Mouse (Mus musculus): ENCODE results near the gene Gm33543. TPM values are rescaled to one million over a fixed set of nuclear protein-coding genes. Genes with fewer than 3 reads are reported as not detected.

Gene Gm33543
- polyA plus RNA-seq, 1 experiment from 2014 or later = not detected

DNA sequence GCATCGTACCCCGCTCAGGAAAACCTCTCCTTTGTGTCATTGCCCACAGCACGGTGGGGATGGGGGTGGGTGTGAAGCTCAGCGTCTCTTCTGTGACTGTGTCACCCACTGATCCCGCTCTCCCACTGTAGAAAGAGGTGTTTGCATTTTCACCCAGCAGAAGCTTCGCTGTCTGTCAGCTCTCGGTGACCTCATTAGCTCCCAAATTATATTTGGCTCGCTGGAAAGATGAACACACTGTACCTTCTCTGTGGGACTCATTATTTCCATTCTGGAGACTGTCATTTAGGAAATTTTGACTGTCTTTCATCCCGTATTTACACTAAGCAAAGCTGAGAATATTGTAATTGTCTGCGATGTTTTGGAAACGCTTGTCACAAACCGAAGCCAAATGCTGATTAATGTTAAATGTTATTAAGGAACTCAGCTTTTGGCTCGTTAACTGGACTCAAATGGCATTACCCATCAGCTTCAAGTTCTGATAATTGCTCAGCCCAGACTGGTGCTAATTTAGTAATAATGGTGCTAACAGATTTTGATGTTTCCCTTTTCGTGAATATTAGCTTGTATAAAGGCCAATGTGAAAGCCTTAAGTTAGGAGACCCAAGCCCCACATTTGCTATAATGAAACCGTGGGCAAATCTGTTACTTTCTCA, 51.8 kb downstream of the Gm33543 start:
- no peak overlapping the region for H3K9ac ChIP-seq (ENCODE audit: low read length)
- no peak overlapping the region for H3K27ac ChIP-seq (replicated peaks in 1 of 2; ENCODE audit: control insufficient read depth in 1 of 2, insufficient read depth in 1 of 2, low read depth in 2 of 2, low read length in 2 of 2)
- no peak for ATAC-seq (ENCODE audit: insufficient number of reproducible peaks, insufficient read depth, low FRiP score, low read depth)
- H3K36me3 ChIP-seq (ENCODE audit: control insufficient read depth, insufficient read depth, low read length) = no peaks in the 10 kb centered on the region
- no peak overlapping the region for H3K4me3 ChIP-seq (ENCODE audit: control insufficient read depth in 1 of 2, insufficient read depth in 1 of 2, low read depth in 1 of 2, low read length in 2 of 2)
- H3K9me3 ChIP-seq (ENCODE audit: control insufficient read depth, low read length) = no peaks in the 10 kb centered on the region
- 75% methylated on average over 15 of the region's 15 CpGs for WGBS
- H3K4me1 ChIP-seq (ENCODE audit: control insufficient read depth in 2 of 2, insufficient read depth in 2 of 2, low read length in 2 of 2) = no peaks in the 10 kb centered on the region
- H3K4me2 ChIP-seq (ENCODE audit: low read length) = no peak overlapping the region
- H3K27me3 ChIP-seq (ENCODE audit: control insufficient read depth, insufficient read depth, low read length) = no peaks in the 10 kb centered on the region

GRCm38 (mm10) chr10:95787176-95787575, 55.6 kb downstream of the Gm33543 start:
- Histone ChIP-seq H3K4me3 (ENCODE audit: control insufficient read depth in 1 of 2, insufficient read depth in 1 of 2, low read depth in 1 of 2, low read length in 2 of 2) (no peak overlapping the region), H3K27me3 (ENCODE audit: control insufficient read depth, insufficient read depth, low read length) (no peaks in the 10 kb centered on the region), H3K9me3 (ENCODE audit: control insufficient read depth, low read length) (peaks cover 3% of the 10 kb centered on the region; the same call in 1 of the 2 replicates), H3K9ac (ENCODE audit: low read length) (no peak overlapping the region), H3K4me1 (ENCODE audit: control insufficient read depth in 2 of 2, insufficient read depth in 2 of 2, low read length in 2 of 2) (no peaks in the 10 kb centered on the region), H3K36me3 (ENCODE audit: control insufficient read depth, insufficient read depth, low read length) (no peaks in the 10 kb centered on the region), H3K27ac (replicated peaks in 1 of 2; ENCODE audit: control insufficient read depth in 1 of 2, insufficient read depth in 1 of 2, low read depth in 2 of 2, low read length in 2 of 2) (no peak overlapping the region), H3K4me2 (ENCODE audit: low read length) (no peak overlapping the region)
- no peak for ATAC-seq (ENCODE audit: insufficient number of reproducible peaks, insufficient read depth, low FRiP score, low read depth)
- WGBS = 87% methylated on average over 2 of the region's 2 CpGs

DNA sequence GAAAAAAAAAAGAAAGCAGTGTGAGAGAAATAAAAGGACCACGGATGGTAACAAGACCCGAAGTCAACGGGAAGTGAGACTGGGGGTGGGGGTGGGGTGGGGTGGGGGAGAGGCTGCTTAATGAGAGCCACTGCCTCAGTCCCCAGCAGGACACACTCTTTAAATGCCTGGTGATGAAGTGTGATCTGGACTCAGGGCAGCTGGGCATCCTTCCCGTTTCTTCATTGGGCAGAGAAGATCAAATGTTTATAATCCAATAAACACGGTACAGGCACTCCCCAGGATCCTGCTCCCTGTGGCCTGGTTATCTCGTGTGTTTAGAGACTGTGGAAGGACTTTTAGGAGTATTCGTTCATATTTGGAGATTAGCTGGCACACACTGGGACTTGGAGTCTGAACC, 57.9 kb downstream of the Gm33543 start:
- H3K36me3 ChIP-seq (ENCODE audit: control insufficient read depth, insufficient read depth, low read length) = no peaks in the 10 kb centered on the region
- no peak overlapping the region for H3K4me2 ChIP-seq (ENCODE audit: low read length)
- no peak for ATAC-seq (ENCODE audit: insufficient number of reproducible peaks, insufficient read depth, low FRiP score, low read depth)
- H3K9ac ChIP-seq (ENCODE audit: low read length) = no peak overlapping the region
- 48% methylated on average over 7 of the region's 7 CpGs for WGBS
- H3K9me3 ChIP-seq (ENCODE audit: control insufficient read depth, low read length) = peaks cover 3% of the 10 kb centered on the region; the same call in 1 of the 2 replicates
- no peak overlapping the region for H3K4me3 ChIP-seq (ENCODE audit: control insufficient read depth in 1 of 2, insufficient read depth in 1 of 2, low read depth in 1 of 2, low read length in 2 of 2)
- H3K4me1 ChIP-seq (ENCODE audit: control insufficient read depth in 2 of 2, insufficient read depth in 2 of 2, low read length in 2 of 2) = peaks cover 0 to 3% of the 10 kb centered on the region in 2 experiments; a peak in 1 of 4 replicates
- no peak overlapping the region for H3K27ac ChIP-seq (replicated peaks in 1 of 2; ENCODE audit: control insufficient read depth in 1 of 2, insufficient read depth in 1 of 2, low read depth in 2 of 2, low read length in 2 of 2)
- no peaks in the 10 kb centered on the region for H3K27me3 ChIP-seq (ENCODE audit: control insufficient read depth, insufficient read depth, low read length)

DNA sequence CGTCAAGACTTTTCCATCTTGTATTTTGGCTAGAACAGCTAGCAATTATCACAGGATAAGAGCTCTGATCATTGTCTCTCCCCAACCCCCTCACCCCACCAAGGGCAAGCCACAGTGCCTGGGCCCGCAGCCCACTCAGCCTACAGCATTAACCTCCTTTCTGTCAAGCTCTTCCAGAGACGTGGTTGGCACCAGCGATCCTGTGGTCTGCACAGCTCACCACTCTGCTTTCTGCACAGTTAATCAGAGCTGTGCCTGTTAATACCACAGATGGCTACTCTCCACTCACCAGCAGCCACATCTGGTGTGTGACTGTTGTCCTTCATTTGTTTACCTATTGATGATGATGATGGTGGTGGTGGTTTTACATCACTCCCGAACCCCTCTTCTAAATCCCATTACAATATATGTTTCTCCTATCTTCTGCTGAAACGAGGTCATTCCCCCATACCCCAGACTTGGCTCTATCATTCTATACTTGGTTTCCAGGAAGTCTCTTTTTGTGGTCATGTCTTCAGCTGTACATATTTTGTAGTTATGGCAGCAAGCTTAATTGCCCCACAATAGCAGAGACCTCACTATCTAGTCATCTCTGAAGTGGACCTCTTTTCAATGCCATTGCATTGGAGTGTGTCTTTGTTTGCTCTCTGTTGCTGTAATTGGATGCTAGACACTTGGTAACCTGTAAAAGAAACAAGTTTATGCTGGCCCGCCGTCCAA, 61.7 kb downstream of the Gm33543 start:
- Histone ChIP-seq H3K9me3 (ENCODE audit: control insufficient read depth, low read length) (peaks cover 3% of the 10 kb centered on the region; the same call in 1 of the 2 replicates), H3K27me3 (ENCODE audit: control insufficient read depth, insufficient read depth, low read length) (no peaks in the 10 kb centered on the region), H3K4me2 (ENCODE audit: low read length) (no peak overlapping the region), H3K36me3 (ENCODE audit: control insufficient read depth, insufficient read depth, low read length) (no peaks in the 10 kb centered on the region), H3K27ac (replicated peaks in 1 of 2; ENCODE audit: control insufficient read depth in 1 of 2, insufficient read depth in 1 of 2, low read depth in 2 of 2, low read length in 2 of 2) (no peak overlapping the region), H3K9ac (ENCODE audit: low read length) (no peak overlapping the region), H3K4me3 (ENCODE audit: control insufficient read depth in 1 of 2, insufficient read depth in 1 of 2, low read depth in 1 of 2, low read length in 2 of 2) (no peak overlapping the region), H3K4me1 (ENCODE audit: control insufficient read depth in 2 of 2, insufficient read depth in 2 of 2, low read length in 2 of 2) (peaks cover 0 to 3% of the 10 kb centered on the region in 2 experiments; a peak in 2 of 4 replicates)
- WGBS = 61% methylated on average over 8 of the region's 8 CpGs
- no peak for ATAC-seq (ENCODE audit: insufficient number of reproducible peaks, insufficient read depth, low FRiP score, low read depth)

DNA sequence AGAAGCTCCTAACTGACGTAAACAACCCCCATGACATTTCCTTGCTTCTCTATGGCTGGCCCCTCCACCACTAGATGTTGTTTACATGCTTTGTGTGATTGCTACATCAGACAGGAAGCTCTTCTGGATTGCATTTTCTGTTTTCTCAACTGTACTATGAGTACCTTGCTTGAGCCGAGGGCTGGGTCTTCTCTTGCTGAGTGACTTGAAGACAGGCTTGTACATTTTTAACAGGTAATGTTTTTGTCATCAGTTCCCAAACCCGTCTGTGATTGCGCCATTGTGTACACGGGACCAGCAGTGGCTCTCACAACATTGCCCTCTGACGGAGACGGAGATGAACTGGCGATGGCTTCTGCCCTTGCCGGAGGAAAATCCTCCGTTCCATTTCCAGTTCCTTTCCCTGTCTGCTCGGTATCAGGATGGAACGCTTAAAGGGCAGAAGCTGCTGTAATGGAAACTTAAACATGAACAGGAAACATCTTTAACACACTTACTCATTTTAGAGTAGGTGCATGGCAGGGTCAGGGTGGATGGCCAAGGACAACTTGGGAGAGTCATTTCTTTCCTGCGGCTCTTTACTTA, 62.8 kb downstream of the Gm33543 start:
- Histone ChIP-seq H3K4me1 (ENCODE audit: control insufficient read depth in 2 of 2, insufficient read depth in 2 of 2, low read length in 2 of 2) (peaks cover 0 to 8% of the 10 kb centered on the region in 2 experiments; a peak in 2 of 4 replicates), H3K4me2 (ENCODE audit: low read length) (0 out of 2 replicates have a peak overlapping the region, but pooled peaks have one; percentile 29), H3K27me3 (ENCODE audit: control insufficient read depth, insufficient read depth, low read length) (no peaks in the 10 kb centered on the region), H3K4me3 (ENCODE audit: control insufficient read depth in 1 of 2, insufficient read depth in 1 of 2, low read depth in 1 of 2, low read length in 2 of 2) (no peak overlapping the region), H3K27ac (replicated peaks in 1 of 2; ENCODE audit: control insufficient read depth in 1 of 2, insufficient read depth in 1 of 2, low read depth in 2 of 2, low read length in 2 of 2) (peak overlapping the region in 1 of 2 experiments; percentile 42; a peak in 1 of 4 replicates), H3K9ac (ENCODE audit: low read length) (no peak overlapping the region), H3K36me3 (ENCODE audit: control insufficient read depth, insufficient read depth, low read length) (no peaks in the 10 kb centered on the region), H3K9me3 (ENCODE audit: control insufficient read depth, low read length) (peaks cover 3% of the 10 kb centered on the region; the same call in 1 of the 2 replicates)
- WGBS = 73% methylated on average over 13 of the region's 13 CpGs
- peak; percentile 47; the same call in 1 of the 2 replicates for ATAC-seq (ENCODE audit: insufficient number of reproducible peaks, insufficient read depth, low FRiP score, low read depth)

- no peaks in the 10 kb centered on the region for H3K27me3 ChIP-seq (ENCODE audit: control insufficient read depth, insufficient read depth, low read length)
- no peaks in the 10 kb centered on the region for H3K36me3 ChIP-seq (ENCODE audit: control insufficient read depth, insufficient read depth, low read length)
- ATAC-seq (ENCODE audit: insufficient number of reproducible peaks, insufficient read depth, low FRiP score, low read depth) = no peak
- H3K27ac ChIP-seq (replicated peaks in 1 of 2; ENCODE audit: control insufficient read depth in 1 of 2, insufficient read depth in 1 of 2, low read depth in 2 of 2, low read length in 2 of 2) = no peak overlapping the region
- WGBS = 87% methylated on average over 8 of the region's 8 CpGs
- H3K4me3 ChIP-seq (ENCODE audit: control insufficient read depth in 1 of 2, insufficient read depth in 1 of 2, low read depth in 1 of 2, low read length in 2 of 2) = no peak overlapping the region
- H3K4me1 ChIP-seq (ENCODE audit: control insufficient read depth in 2 of 2, insufficient read depth in 2 of 2, low read length in 2 of 2) = peaks cover 4 to 20% of the 10 kb centered on the region in 2 experiments
- H3K4me2 ChIP-seq (ENCODE audit: low read length) = no peak overlapping the region
- no peak overlapping the region for H3K9ac ChIP-seq (ENCODE audit: low read length)
- peaks cover 3% of the 10 kb centered on the region; the same call in 1 of the 2 replicates for H3K9me3 ChIP-seq (ENCODE audit: control insufficient read depth, low read length)
Measured at GRCm38 (mm10) chr10:95778622-95779021, 64.1 kb downstream of the Gm33543 start.

- peaks cover 8 to 25% of the 10 kb centered on the region in 2 experiments for H3K4me1 ChIP-seq (ENCODE audit: control insufficient read depth in 2 of 2, insufficient read depth in 2 of 2, low read length in 2 of 2)
- no peak overlapping the region for H3K27ac ChIP-seq (replicated peaks in 1 of 2; ENCODE audit: control insufficient read depth in 1 of 2, insufficient read depth in 1 of 2, low read depth in 2 of 2, low read length in 2 of 2)
- H3K9me3 ChIP-seq (ENCODE audit: control insufficient read depth, low read length) = peaks cover 2% of the 10 kb centered on the region; the same call in 1 of the 2 replicates
- no peaks in the 10 kb centered on the region for H3K36me3 ChIP-seq (ENCODE audit: control insufficient read depth, insufficient read depth, low read length)
- H3K9ac ChIP-seq (ENCODE audit: low read length) = no peak overlapping the region
- WGBS = 83% methylated on average over 15 of the region's 15 CpGs
- no peaks in the 10 kb centered on the region for H3K27me3 ChIP-seq (ENCODE audit: control insufficient read depth, insufficient read depth, low read length)
- no peak overlapping the region for H3K4me3 ChIP-seq (ENCODE audit: control insufficient read depth in 1 of 2, insufficient read depth in 1 of 2, low read depth in 1 of 2, low read length in 2 of 2)
- no peak overlapping the region for H3K4me2 ChIP-seq (ENCODE audit: low read length)
- ATAC-seq (ENCODE audit: insufficient number of reproducible peaks, insufficient read depth, low FRiP score, low read depth) = no peak
Measured at GRCm38 (mm10) chr10:95777701-95778320, 64.9 kb downstream of the Gm33543 start.
